Mouse (Mus musculus): ENCODE results near the gene Slc20a1.

Slc20a1 gene

GRCm38 (mm10) chr2:129227011-129227529, 28.5 kb downstream of the Slc20a1 start:
- no peak for DNase-seq (ENCODE audit: low read depth, low spot score)

GRCm38 (mm10) chr2:129227709-129228108, 29.1 kb downstream of the Slc20a1 start:
- no peak for DNase-seq (ENCODE audit: low read depth, low spot score)

GRCm38 (mm10) chr2:129228571-129228970, 30.0 kb downstream of the Slc20a1 start:
- DNase-seq (ENCODE audit: low read depth, low spot score) = no peak

- no peak for DNase-seq (ENCODE audit: low read depth, low spot score)
Observed at GRCm38 (mm10) chr2:129229316-129229715, 30.8 kb downstream of the Slc20a1 start.

- no peak for DNase-seq (ENCODE audit: low read depth, low spot score)
Observed at GRCm38 (mm10) chr2:129232023-129232422, 33.5 kb downstream of the Slc20a1 start.

- DNase-seq (ENCODE audit: low read depth, low spot score) = no peak
Observed at GRCm38 (mm10) chr2:129232484-129232883, 33.9 kb downstream of the Slc20a1 start.

GRCm38 (mm10) chr2:129233218-129233617, 34.7 kb downstream of the Slc20a1 start:
- DNase-seq (ENCODE audit: low read depth, low spot score) = no peak

- no peak for DNase-seq (ENCODE audit: low read depth, low spot score)
Observed at GRCm38 (mm10) chr2:129233803-129234477, 35.4 kb downstream of the Slc20a1 start.

- DNase-seq (ENCODE audit: low read depth, low spot score) = no peak
Observed at GRCm38 (mm10) chr2:129234731-129235130, 36.2 kb downstream of the Slc20a1 start.

GRCm38 (mm10) chr2:129236526-129236925, 38.0 kb downstream of the Slc20a1 start:
- DNase-seq (ENCODE audit: low read depth, low spot score) = no peak

GRCm38 (mm10) chr2:129240726-129241432, 42.3 kb downstream of the Slc20a1 start:
- DNase-seq (ENCODE audit: low read depth, low spot score) = no peak

GRCm38 (mm10) chr2:129241845-129242833, 43.6 kb downstream of the Slc20a1 start:
- no peak for DNase-seq (ENCODE audit: low read depth, low spot score)

GRCm38 (mm10) chr2:129243005-129243404, 44.4 kb downstream of the Slc20a1 start:
- DNase-seq (ENCODE audit: low read depth, low spot score) = no peak

- peak; percentile 46 for DNase-seq (ENCODE audit: low read depth, low spot score)
Observed at GRCm38 (mm10) chr2:129243786-129244185, 45.2 kb downstream of the Slc20a1 start.

- no peak for DNase-seq (ENCODE audit: low read depth, low spot score)
Observed at GRCm38 (mm10) chr2:129244446-129245120, 46.0 kb downstream of the Slc20a1 start.

GRCm38 (mm10) chr2:129245618-129246017, 47.1 kb downstream of the Slc20a1 start:
- peak; percentile 33 for DNase-seq (ENCODE audit: low read depth, low spot score)

GRCm38 (mm10) chr2:129246436-129246835, 47.9 kb downstream of the Slc20a1 start:
- DNase-seq (ENCODE audit: low read depth, low spot score) = no peak

- DNase-seq (ENCODE audit: low read depth, low spot score) = no peak
Observed at GRCm38 (mm10) chr2:129246924-129247323, 48.4 kb downstream of the Slc20a1 start.

GRCm38 (mm10) chr2:129247707-129248121, 49.1 kb downstream of the Slc20a1 start:
- no peak for DNase-seq (ENCODE audit: low read depth, low spot score)

GRCm38 (mm10) chr2:129249321-129249720, 50.8 kb downstream of the Slc20a1 start:
- DNase-seq (ENCODE audit: low read depth, low spot score) = no peak
